Mouse (Mus musculus) embryonic facial prominence, embryonic 11.5 days (tissue): ENCODE results near the gene Nfatc4. TPM values are rescaled to one million over a fixed set of nuclear protein-coding genes. Genes with fewer than 3 reads are reported as not detected.

ENCODE experiments used
- ATAC-seq: fragments of 200-750 bp; cut with Nextera tagmentation; replicated peaks from 2 replicates; pipeline ENCODE4 v1.8.0; 2017; ENCODE audit warnings: low read depth; ENCODE audit not compliant: insufficient number of reproducible peaks, low FRiP score, low TSS enrichment
- DNase-seq: peaks from one replicate; pipeline ENCODE4 v3.0.0-alpha.2; 2015; ENCODE audit warnings: low spot score
- H3K27ac ChIP-seq: fragments of 300-500 bp; sonication (generic); replicated peaks from 2 replicates; pipeline ENCODE4 v1.5.1; 2014; ENCODE audit warnings: mild to moderate bottlenecking, low read depth, low read length, control low read depth
- H3K27me3 ChIP-seq: fragments of 300-500 bp; sonication (generic); 2 replicates; pipeline ENCODE4 v1.6.1; 2014; ENCODE audit warnings: mild to moderate bottlenecking, low read length, moderate library complexity, mixed read lengths; ENCODE audit not compliant: control insufficient read depth, insufficient read depth
- H3K36me3 ChIP-seq: fragments of 300-500 bp; sonication (generic); replicated peaks from 2 replicates; pipeline ENCODE4 v1.6.1; 2014; ENCODE audit warnings: low read depth, mild to moderate bottlenecking, low read length, moderate library complexity, mixed read lengths; ENCODE audit not compliant: control insufficient read depth, insufficient read depth
- H3K4me1 ChIP-seq: fragments of 300-500 bp; sonication (generic); 2 replicates; pipeline ENCODE4 v1.6.1; 2014; ENCODE audit warnings: low read length, mixed read lengths; ENCODE audit not compliant: control insufficient read depth, insufficient read depth
- H3K4me2 ChIP-seq: fragments of 300-500 bp; sonication (generic); 2 replicates; pipeline ENCODE4 v1.6.1; 2014; ENCODE audit warnings: low read depth, mild to moderate bottlenecking, control low read depth, low read length, moderate library complexity
- H3K4me3 ChIP-seq: fragments of 300-500 bp; sonication (generic); 2 replicates; pipeline ENCODE4 v1.5.1; 2014; ENCODE audit warnings: low read depth, low read length, control low read depth
- H3K9ac ChIP-seq: fragments of 300-500 bp; sonication (generic); replicated peaks from 2 replicates; pipeline ENCODE4 v1.6.1; 2014; ENCODE audit warnings: mild to moderate bottlenecking, control low read depth, low read length
- H3K9me3 ChIP-seq: fragments of 300-500 bp; sonication (generic); replicated peaks from 2 replicates; pipeline ENCODE4 v1.6.1; 2016; ENCODE audit warnings: mild to moderate bottlenecking, low read length, inconsistent platforms, mixed read lengths; ENCODE audit not compliant: control insufficient read depth
- WGBS: fragments of 180-500 bp; shearing (Covaris S2); extraction: QIAGEN DNeasy Blood & Tissue Kit; methylation state at CpG from one replicate; pipeline ENCODE4 v1.1.7; 2014; 5-methylcytosine and 5-hydroxymethylcytosine counted together
- polyA plus RNA-seq: library from polyadenylated mRNA; unstranded; fragments of >200 nt; fragmentation: Nextera tagmentation; extraction: Ambion mirVana; gene quantifications from 2 replicates; pipeline ENCODE4 v1.2.1, GENCODE M21; 2014

Gene Nfatc4
- polyA plus RNA-seq, 1 experiment from 2014 or later = 53.7 TPM

- no peaks in the 10 kb centered on the region for H3K27me3 ChIP-seq
- H3K27ac ChIP-seq = no peak overlapping the region
- no peaks in the 10 kb centered on the region for H3K36me3 ChIP-seq
- no peak overlapping the region for H3K4me2 ChIP-seq
- 68% methylated on average over 6 of the region's 6 CpGs for WGBS
- H3K4me3 ChIP-seq = no peak overlapping the region
- H3K9me3 ChIP-seq = no peaks in the 10 kb centered on the region
- ATAC-seq = no peak
- no peak overlapping the region for H3K9ac ChIP-seq
- peaks cover 7% of the 10 kb centered on the region for H3K4me1 ChIP-seq
- no peak for DNase-seq
These were observed 27.9 kb downstream of the Nfatc4 start for GRCm38 (mm10) chr14:55850885-55851284.

- peak; percentile 83 for DNase-seq
These were observed 30.0 kb downstream of the Nfatc4 start for GRCm38 (mm10) chr14:55852646-55853551.

GRCm38 (mm10) chr14:55853621-55854285, 30.8 kb downstream of the Nfatc4 start, which contains the start of gene Nynrin:
Nynrin (plus strand) TSS chr14:55854010.
- ATAC-seq (peak; percentile 88), DNase-seq (peak; percentile 92)
- Histone ChIP-seq H3K4me2 (peak within 1 kb of the TSS; percentile 79), H3K9me3 (no peaks in the 10 kb centered on the region), H3K27ac (peak within 1 kb of the TSS; percentile 95), H3K27me3 (no peaks in the 10 kb centered on the region), H3K4me3 (peak within 1 kb of the TSS; percentile 67), H3K4me1 (peaks cover 11% of the 10 kb centered on the region), H3K9ac (peak within 1 kb of the TSS; percentile 83), H3K36me3 (no peaks in the 10 kb centered on the region)
- WGBS = 1% methylated on average over 33 of the region's 33 CpGs

More at GRCm38 (mm10) chr14:55852646-55853551, 30.0 kb downstream of the Nfatc4 start:
- Histone ChIP-seq H3K4me1 (peaks cover 11% of the 10 kb centered on the region), H3K27me3 (no peaks in the 10 kb centered on the region), H3K4me3 (peak overlapping the region; percentile 67), H3K9ac (peak overlapping the region; percentile 83), H3K4me2 (peak overlapping the region; percentile 79), H3K9me3 (no peaks in the 10 kb centered on the region), H3K27ac (peak overlapping the region; percentile 95), H3K36me3 (no peaks in the 10 kb centered on the region)
- WGBS = 2% methylated on average over 11 of the region's 11 CpGs
- peak; percentile 83 for ATAC-seq

GRCm38 (mm10) chr14:55854406-55855100, 31.6 kb downstream of the Nfatc4 start:
- Histone ChIP-seq H3K27ac (peak overlapping the region; percentile 95), H3K36me3 (no peaks in the 10 kb centered on the region), H3K4me1 (peaks cover 14% of the 10 kb centered on the region), H3K27me3 (no peaks in the 10 kb centered on the region), H3K9ac (peak overlapping the region; percentile 83), H3K4me3 (peak overlapping the region; percentile 67), H3K4me2 (peak overlapping the region; percentile 79), H3K9me3 (no peaks in the 10 kb centered on the region)
- ATAC-seq = 0 out of 2 replicates have a peak, but pooled peaks have one; percentile 10
- DNase-seq = no peak
- 0% methylated on average over 9 of the region's 9 CpGs for WGBS

- peaks cover 14% of the 10 kb centered on the region for H3K4me1 ChIP-seq
- H3K9ac ChIP-seq = peak overlapping the region; percentile 83
- H3K36me3 ChIP-seq = no peaks in the 10 kb centered on the region
- peak overlapping the region; percentile 67 for H3K4me3 ChIP-seq
- DNase-seq = peak; percentile 84
- H3K27ac ChIP-seq = peak overlapping the region; percentile 95
- no peaks in the 10 kb centered on the region for H3K27me3 ChIP-seq
- peak; percentile 11; the same call in 1 of the 2 replicates for ATAC-seq
- H3K9me3 ChIP-seq = no peaks in the 10 kb centered on the region
- 0% methylated on average over 4 of the region's 4 CpGs for WGBS
- peak overlapping the region; percentile 79 for H3K4me2 ChIP-seq
These were observed 32.2 kb downstream of the Nfatc4 start for GRCm38 (mm10) chr14:55855101-55855561.

- Histone ChIP-seq H3K9ac (no peak overlapping the region), H3K27ac (no peak overlapping the region), H3K4me3 (no peak overlapping the region), H3K4me1 (peaks cover 11% of the 10 kb centered on the region), H3K27me3 (no peaks in the 10 kb centered on the region), H3K36me3 (no peaks in the 10 kb centered on the region), H3K4me2 (peak overlapping the region; percentile 22), H3K9me3 (no peaks in the 10 kb centered on the region)
- ATAC-seq (no peak), DNase-seq (no peak)
- 36% methylated on average over 4 of the region's 4 CpGs for WGBS
These were observed 34.6 kb downstream of the Nfatc4 start for GRCm38 (mm10) chr14:55857588-55857987.

- no peak overlapping the region for H3K9ac ChIP-seq
- no peak overlapping the region for H3K4me2 ChIP-seq
- peak; percentile 25 for DNase-seq
- no peak for ATAC-seq
- no peak overlapping the region for H3K27ac ChIP-seq
- WGBS = 67% methylated on average over 6 of the region's 6 CpGs
- no peaks in the 10 kb centered on the region for H3K9me3 ChIP-seq
- peaks cover 3% of the 10 kb centered on the region; the same call in 1 of the 2 replicates for H3K4me1 ChIP-seq
- H3K36me3 ChIP-seq = peaks cover 9% of the 10 kb centered on the region
- no peaks in the 10 kb centered on the region for H3K27me3 ChIP-seq
- H3K4me3 ChIP-seq = no peak overlapping the region
These were observed 39.2 kb downstream of the Nfatc4 start for GRCm38 (mm10) chr14:55862186-55862585.
